Mouse (Mus musculus) embryonic facial prominence, embryonic 14.5 days (tissue): ENCODE results near the gene Olfr1274-ps. TPM values are rescaled to one million over a fixed set of nuclear protein-coding genes. Genes with fewer than 3 reads are reported as not detected.

Experiments used
- polyA plus RNA-seq: library from polyadenylated mRNA; unstranded; fragments of >200 nt; fragmentation: Nextera tagmentation; extraction: Ambion mirVana; gene quantifications from 2 replicates; pipeline ENCODE4 v1.2.1, GENCODE M21; 2014

Olfr1274-ps gene
- polyA plus RNA-seq, 1 experiment from 2014 or later = 0.07 TPM

Other genes with a start within 250 kb of the Olfr1274-ps start
- gene Olfr1270, start 245.6 kb upstream of the Olfr1274-ps start, polyA plus RNA-seq = 0.07 TPM in 2 replicates
- not detected in 2 replicates for gene Olfr1506, start 174.2 kb upstream of the Olfr1274-ps start, polyA plus RNA-seq
- 0.11 and 0.22 TPM in 2 replicates for gene Olfr142, start 141.1 kb upstream of the Olfr1274-ps start, polyA plus RNA-seq
- 0.05 and 0.13 TPM in 2 replicates for gene Olfr1271, start 127.7 kb upstream of the Olfr1274-ps start, polyA plus RNA-seq
- gene Olfr1272, start 105.8 kb upstream of the Olfr1274-ps start, polyA plus RNA-seq = not detected in 2 replicates
- 0.22 TPM in 1 of 2 replicates, not detected in the other for gene Gm13769, start 76.5 kb upstream of the Olfr1274-ps start, polyA plus RNA-seq
- gene Ptprj, start 182.0 kb downstream of the Olfr1274-ps start, polyA plus RNA-seq = 4.1 and 4.4 TPM in 2 replicates